Comparison of ENCODE assay signal across 14 mouse cellular contexts in genomic region chr1:73270787-73271391, GRCm38 (mm10).
A peak's percentile ranks its signal among the peaks of the same experiment; 100 is the strongest.
DNase-seq lines count a peak whose midpoint lies in the region; ATAC-seq and TF ChIP-seq lines count a peak whose summit lies in the region.
"Had no signal": no experiment of that assay in that cellular context is flagged by ENCODE, and none has a peak within 500 bp of the region (broad histone marks: within the 10 kb centered on the region; RNA-seq: fewer than 3 reads in every experiment).

No protein-coding gene starts in this region.

- H3K27ac ChIP-seq in heart, embryonic 12.5 days (ENCODE audit: poor library complexity, severe bottlenecking): no peak overlapping the region
- H3K27ac ChIP-seq in hindbrain, embryonic 10.5 days: peak overlapping the region; percentile 82
- no peak overlapping the region for H3K27ac ChIP-seq in midbrain, postnatal 0 days (ENCODE audit: low read depth, low read length)
- H3K27ac ChIP-seq in liver, embryonic 11.5 days (ENCODE audit: low read depth, low read length): no peak overlapping the region
- H3K27ac ChIP-seq: embryonic facial prominence, embryonic 15.5 days; layer of hippocampus, adult 2 months; limb, embryonic 12.5 days; stomach, embryonic 15.5 days had no signal

- no peaks in the 10 kb centered on the region for H3K27me3 ChIP-seq in heart, embryonic 12.5 days (replicated peaks)
- no peaks in the 10 kb centered on the region for H3K27me3 ChIP-seq in hindbrain, embryonic 10.5 days (ENCODE audit: insufficient read depth, poor library complexity, severe bottlenecking)
- H3K27me3 ChIP-seq in midbrain, postnatal 0 days (ENCODE audit: insufficient read depth, low read length): no peaks in the 10 kb centered on the region
- no peaks in the 10 kb centered on the region for H3K27me3 ChIP-seq in liver, embryonic 11.5 days (replicated peaks; ENCODE audit: control insufficient read depth, insufficient read depth, low read length)
- H3K27me3 ChIP-seq: embryonic facial prominence, embryonic 15.5 days; limb, embryonic 12.5 days; stomach, embryonic 15.5 days had no signal

- 62% methylated on average over 6 of the region's 6 CpGs for WGBS in heart, embryonic 12.5 days
- 31% methylated on average over 6 of the region's 6 CpGs for WGBS in hindbrain, embryonic 10.5 days
- WGBS in midbrain, postnatal 0 days: 23% methylated on average over 6 of the region's 6 CpGs
- 59% methylated on average over 6 of the region's 6 CpGs for WGBS in liver, embryonic 11.5 days

- TF ChIP-seq CTCF in midbrain, postnatal 0 days (IDR thresholded peaks at IDR 0.05): no peak

- peak overlapping the region; percentile 3; the same call in 1 of the 2 replicates for H3K9ac ChIP-seq in heart, embryonic 12.5 days
- no peak overlapping the region for H3K9ac ChIP-seq in midbrain, postnatal 0 days (replicated peaks; ENCODE audit: low read length, poor library complexity, severe bottlenecking)
- H3K9ac ChIP-seq in liver, embryonic 11.5 days (ENCODE audit: low read depth, low read length): no peak overlapping the region
- H3K9ac ChIP-seq: embryonic facial prominence, embryonic 15.5 days; limb, embryonic 12.5 days; stomach, embryonic 15.5 days had no signal

- DNase-seq in heart, postnatal 4 days: no peak
- DNase-seq in embryo, embryonic 10.5 days (ENCODE audit: low spot score): peak; percentile 80
- DNase-seq in hindbrain, embryonic 10.5 days (ENCODE audit: low spot score): peak; percentile 74
- peak; percentile 34 for DNase-seq in midbrain, postnatal 0 days (ENCODE audit: low spot score)
- no peak for DNase-seq in liver
- no peak for DNase-seq in liver, embryonic 11.5 days (ENCODE audit: low spot score)
- DNase-seq in spleen, postnatal 14 days (ENCODE audit: low spot score in 2 of 2): no peak
- DNase-seq: gastrocnemius, postnatal 36 days; lung, postnatal 14 days had no signal

- H3K4me3 ChIP-seq in heart, embryonic 12.5 days: no peak overlapping the region
- H3K4me3 ChIP-seq in hindbrain, embryonic 10.5 days: no peak overlapping the region
- H3K4me3 ChIP-seq in midbrain, postnatal 0 days (ENCODE audit: low read depth, low read length): no peak overlapping the region
- H3K4me3 ChIP-seq in liver, embryonic 11.5 days (ENCODE audit: low read depth, low read length): no peak overlapping the region
- H3K4me3 ChIP-seq: embryonic facial prominence, embryonic 15.5 days; layer of hippocampus, adult 2 months; limb, embryonic 12.5 days; stomach, embryonic 15.5 days had no signal

- no peaks in the 10 kb centered on the region for H3K36me3 ChIP-seq in heart, embryonic 12.5 days
- no peaks in the 10 kb centered on the region for H3K36me3 ChIP-seq in hindbrain, embryonic 10.5 days
- H3K36me3 ChIP-seq in midbrain, postnatal 0 days (ENCODE audit: insufficient read depth, low read length): no peaks in the 10 kb centered on the region
- H3K36me3 ChIP-seq in liver, embryonic 11.5 days (ENCODE audit: control insufficient read depth, insufficient read depth, low read length): no peaks in the 10 kb centered on the region
- H3K36me3 ChIP-seq: embryonic facial prominence, embryonic 15.5 days; limb, embryonic 12.5 days; stomach, embryonic 15.5 days had no signal

- H3K4me2 ChIP-seq in heart, embryonic 12.5 days: no peak overlapping the region
- H3K4me2 ChIP-seq in midbrain, postnatal 0 days (ENCODE audit: low read depth, low read length, poor library complexity, severe bottlenecking): no peak overlapping the region
- H3K4me2 ChIP-seq in liver, embryonic 11.5 days: no peak overlapping the region
- H3K4me2 ChIP-seq: embryonic facial prominence, embryonic 15.5 days; limb, embryonic 12.5 days; stomach, embryonic 15.5 days had no signal

- peaks cover 16% of the 10 kb centered on the region for H3K4me1 ChIP-seq in heart, embryonic 12.5 days (replicated peaks)
- peaks cover 29% of the 10 kb centered on the region for H3K4me1 ChIP-seq in hindbrain, embryonic 10.5 days (replicated peaks)
- no peaks in the 10 kb centered on the region for H3K4me1 ChIP-seq in midbrain, postnatal 0 days (ENCODE audit: insufficient read depth, low read length)
- no peaks in the 10 kb centered on the region for H3K4me1 ChIP-seq in liver, embryonic 11.5 days (replicated peaks; ENCODE audit: control insufficient read depth, insufficient read depth, low read length)
- H3K4me1 ChIP-seq: stomach, embryonic 15.5 days had no signal

- no peaks in the 10 kb centered on the region for H3K9me3 ChIP-seq in heart, embryonic 12.5 days (replicated peaks)
- no peaks in the 10 kb centered on the region for H3K9me3 ChIP-seq in hindbrain, embryonic 10.5 days
- no peaks in the 10 kb centered on the region for H3K9me3 ChIP-seq in midbrain, postnatal 0 days (ENCODE audit: low read length)
- H3K9me3 ChIP-seq in liver, embryonic 11.5 days (ENCODE audit: control insufficient read depth, low read length): no peaks in the 10 kb centered on the region
- H3K9me3 ChIP-seq: embryonic facial prominence, embryonic 15.5 days; limb, embryonic 12.5 days; stomach, embryonic 15.5 days had no signal

- no peak for ATAC-seq in heart, embryonic 12.5 days (ENCODE audit: insufficient number of reproducible peaks, low FRiP score)
- ATAC-seq in midbrain, postnatal 0 days (ENCODE audit: low FRiP score): peak; percentile 54; the same call in 1 of the 2 replicates
- no peak for ATAC-seq in liver, embryonic 11.5 days (replicated peaks; ENCODE audit: low FRiP score)

Comparison
In these comparisons a context has a peak if more than half of its experiments do, and no peak if none do; other contexts are left out.
1. DNase-seq: peak in embryo, embryonic 10.5 days (single experiment), hindbrain, embryonic 10.5 days (single experiment) and midbrain, postnatal 0 days (single experiment); none in heart, postnatal 4 days (single experiment), liver (single experiment), liver, embryonic 11.5 days (single experiment) and spleen, postnatal 14 days (0 of 2).